Mouse (Mus musculus) bone marrow, adult 2 months (tissue): Measurements from ENCODE around the gene Foxi1.

Source experiments
- CTCF ChIP-seq: fragments of 200-500 bp; IDR thresholded peaks from 2 replicates; pipeline ENCODE4 v1.5.1; 2011; ENCODE audit warnings: low read length, control low read depth; ENCODE audit not compliant: control insufficient read depth, insufficient read depth
- POLR2A ChIP-seq: fragments of 200-500 bp; IDR thresholded peaks from 2 replicates; pipeline ENCODE4 v1.6.1; 2011; ENCODE audit warnings: low read depth, mild to moderate bottlenecking, control low read depth, low read length, borderline replicate concordance; ENCODE audit not compliant: control insufficient read depth

DNA sequence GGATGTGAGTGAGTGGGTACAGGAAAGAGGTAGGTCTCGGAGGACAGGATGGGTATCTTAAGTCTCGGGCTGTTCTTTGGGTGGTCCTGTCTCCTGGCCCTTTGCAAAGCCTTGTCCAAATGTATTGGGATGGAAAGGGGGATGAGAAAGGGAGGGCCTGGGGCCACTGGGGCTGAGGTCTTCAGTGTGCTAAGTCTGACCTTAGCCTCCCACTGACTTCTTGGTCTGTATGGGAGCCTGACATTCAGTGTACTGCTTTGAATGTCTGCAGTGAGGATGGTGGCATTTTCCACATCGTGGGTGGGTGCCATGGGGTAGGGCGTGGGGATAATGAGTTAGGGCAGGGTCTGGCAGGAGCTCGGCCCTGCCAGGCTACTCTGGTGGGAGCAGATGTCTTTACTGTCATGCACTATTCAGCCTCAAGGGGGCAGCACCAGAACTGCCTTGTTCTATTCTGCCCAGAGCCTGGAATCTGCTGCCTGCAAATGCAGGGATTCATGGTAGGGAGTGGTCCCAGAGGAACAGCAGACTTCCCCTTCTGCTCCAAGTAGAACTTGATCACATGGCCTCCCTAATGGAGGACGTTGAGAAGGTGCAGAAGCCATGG is 21.0 kb upstream of the Foxi1 start:
- TF ChIP-seq CTCF: peak; percentile 64
- no peak for TF ChIP-seq POLR2A
